Mouse (Mus musculus) MEL (cell line): ENCODE data around the gene Ncor1. TPM values are rescaled to one million over a fixed set of nuclear protein-coding genes. Genes with fewer than 3 reads are reported as not detected.

Experiments used
- DNase-seq: peaks from one replicate; pipeline ENCODE4 v3.0.0; 2011; ENCODE audit warnings: low read depth, low spot score
- H3K27ac ChIP-seq: 2 replicates; pipeline ENCODE4 v1.5.1; 2012; ENCODE audit warnings: low read depth, mild to moderate bottlenecking, control low read depth, low read length, moderate library complexity; ENCODE audit not compliant: control insufficient read depth
- H3K27me3 ChIP-seq, 2 experiments: fragments of 150-350 bp in 1 of 2; sonication (generic) in 1 of 2; 2 replicates each; pipeline ENCODE4 v1.6.1; 2012; ENCODE audit warnings: low read length in 2 of 2, mild to moderate bottlenecking in 2 of 2, improper control_type of control experiment in 1 of 2, moderate library complexity in 1 of 2; ENCODE audit not compliant: insufficient read depth in 2 of 2, control insufficient read depth in 1 of 2
- H3K36me3 ChIP-seq, 2 experiments: 2 replicates each; pipeline ENCODE4 v1.6.1; 2012 to 2014; ENCODE audit warnings: low read length in 2 of 2, improper control_type of control experiment in 1 of 2, inconsistent platforms in 1 of 2, mild to moderate bottlenecking in 1 of 2; ENCODE audit not compliant: insufficient read depth in 2 of 2, control insufficient read depth in 1 of 2
- H3K4me1 ChIP-seq, 2 experiments: fragments of 150-350 bp in 1 of 2; sonication (generic) in 1 of 2; 2 replicates each; pipeline ENCODE4 v1.6.1; 2012; ENCODE audit warnings: low read length in 2 of 2, improper control_type of control experiment in 1 of 2, mild to moderate bottlenecking in 1 of 2; ENCODE audit not compliant: insufficient read depth in 2 of 2, control insufficient read depth in 1 of 2
- H3K4me3 ChIP-seq, 2 experiments: fragments of 150-350 bp in 1 of 2; sonication (generic) in 1 of 2; 2 replicates each; pipeline ENCODE4 v1.5.1; 2012; ENCODE audit warnings: low read depth in 2 of 2, low read length in 2 of 2, mild to moderate bottlenecking in 2 of 2, moderate library complexity in 2 of 2, control low read depth in 1 of 2, improper control_type of control experiment in 1 of 2; ENCODE audit not compliant: control insufficient read depth in 1 of 2, insufficient read depth in 1 of 2
- H3K79me2 ChIP-seq: 2 replicates; pipeline ENCODE4 v1.6.1; 2012; ENCODE audit warnings: mild to moderate bottlenecking, low read length, moderate library complexity; ENCODE audit not compliant: control insufficient read depth, poor library complexity, insufficient read depth
- H3K9ac ChIP-seq: 2 replicates; pipeline ENCODE4 v1.6.1; 2012; ENCODE audit warnings: low read depth, mild to moderate bottlenecking, control low read depth, low read length, moderate library complexity; ENCODE audit not compliant: control insufficient read depth, poor library complexity, severe bottlenecking
- H3K9me3 ChIP-seq: fragments of 150-350 bp; sonication (generic); replicated peaks from 2 replicates; pipeline ENCODE4 v1.6.1; 2012; ENCODE audit warnings: mild to moderate bottlenecking, low read length, improper control_type of control experiment, moderate library complexity; ENCODE audit not compliant: insufficient read depth
- BHLHE40 ChIP-seq: IDR thresholded peaks from 2 replicates; pipeline ENCODE4 v1.6.1; 2012; ENCODE audit warnings: low read depth, mild to moderate bottlenecking, inconsistent platforms, low read length, improper control_type of control experiment, borderline replicate concordance
- CHD1 ChIP-seq: IDR thresholded peaks from 2 replicates; pipeline ENCODE4 v1.6.1; 2012; ENCODE audit warnings: low read depth, mild to moderate bottlenecking, inconsistent platforms, low read length, improper control_type of control experiment
- ELF1 ChIP-seq: IDR thresholded peaks from 2 replicates; pipeline ENCODE4 v1.6.1; 2014; ENCODE audit warnings: low read depth, mild to moderate bottlenecking, inconsistent platforms, low read length, improper control_type of control experiment, moderate library complexity
- GABPA ChIP-seq: IDR thresholded peaks from 2 replicates; pipeline ENCODE4 v1.6.1; 2012; ENCODE audit warnings: low read depth, mild to moderate bottlenecking, inconsistent platforms, low read length, improper control_type of control experiment, moderate library complexity
- HCFC1 ChIP-seq: IDR thresholded peaks from 2 replicates; pipeline ENCODE4 v1.6.1; 2012; ENCODE audit warnings: low read depth, mild to moderate bottlenecking, inconsistent platforms, low read length, improper control_type of control experiment, moderate library complexity
- JUND ChIP-seq: IDR thresholded peaks from 2 replicates; pipeline ENCODE4 v1.6.1; 2011; ENCODE audit warnings: low read depth, mild to moderate bottlenecking, improper control_type of control experiment, low read length
- KAT2A ChIP-seq: conservative IDR thresholded peaks from 2 replicates; pipeline ENCODE4 v1.6.1; 2012; ENCODE audit warnings: low read depth, low read length, improper control_type of control experiment, inconsistent platforms
- MAFK ChIP-seq: IDR thresholded peaks from 2 replicates; pipeline ENCODE4 v1.6.1; 2011; ENCODE audit warnings: low read depth, mild to moderate bottlenecking, low read length, improper control_type of control experiment, borderline replicate concordance
- MAX ChIP-seq: IDR thresholded peaks from 2 replicates; pipeline ENCODE4 v1.6.1; 2011; ENCODE audit warnings: low read length, improper control_type of control experiment
- MAZ ChIP-seq: IDR thresholded peaks from 2 replicates; pipeline ENCODE4 v1.6.1; 2012; ENCODE audit warnings: low read depth, mild to moderate bottlenecking, inconsistent platforms, low read length, improper control_type of control experiment
- MEF2A ChIP-seq: IDR thresholded peaks from 2 replicates; pipeline ENCODE4 v1.6.1; 2014; ENCODE audit warnings: low read depth, mild to moderate bottlenecking, inconsistent platforms, low read length, improper control_type of control experiment; ENCODE audit not compliant: poor library complexity, insufficient replicate concordance, severe bottlenecking; ENCODE audit errors: extremely low read depth
- MXI1 ChIP-seq: IDR thresholded peaks from 2 replicates; pipeline ENCODE4 v1.6.1; 2011; ENCODE audit warnings: mild to moderate bottlenecking, low read depth, low read length, improper control_type of control experiment
- MYB ChIP-seq: IDR thresholded peaks from 2 replicates; pipeline ENCODE4 v1.6.1; 2011; ENCODE audit warnings: mild to moderate bottlenecking, low read depth, low read length, improper control_type of control experiment
- NELFE ChIP-seq: IDR thresholded peaks from 2 replicates; pipeline ENCODE4 v1.6.1; 2011; ENCODE audit warnings: low read depth, low read length, improper control_type of control experiment
- NRF1 ChIP-seq: IDR thresholded peaks from 2 replicates; pipeline ENCODE4 v1.6.1; 2014; ENCODE audit warnings: low read depth, mild to moderate bottlenecking, inconsistent platforms, low read length, improper control_type of control experiment, moderate library complexity; ENCODE audit not compliant: poor library complexity, insufficient read depth, severe bottlenecking
- POLR2A ChIP-seq, 2 experiments: IDR thresholded peaks; 2 replicates each; pipeline ENCODE4 v1.6.1; 2011 to 2012; ENCODE audit warnings: low read length in 2 of 2, mild to moderate bottlenecking in 2 of 2, control low read depth in 1 of 2, improper control_type of control experiment in 1 of 2, low read depth in 1 of 2, moderate library complexity in 1 of 2; ENCODE audit not compliant: control insufficient read depth in 1 of 2, insufficient read depth in 1 of 2, poor library complexity in 1 of 2
- RAD21 ChIP-seq: IDR thresholded peaks from 2 replicates; pipeline ENCODE4 v1.6.1; 2011; ENCODE audit warnings: mild to moderate bottlenecking, low read depth, low read length, improper control_type of control experiment
- RCOR1 ChIP-seq: IDR thresholded peaks from 2 replicates; pipeline ENCODE4 v1.6.1; 2012; ENCODE audit warnings: low read depth, mild to moderate bottlenecking, inconsistent platforms, low read length, improper control_type of control experiment
- SIN3A ChIP-seq: IDR thresholded peaks from 2 replicates; pipeline ENCODE4 v1.6.1; 2012; ENCODE audit warnings: low read length, improper control_type of control experiment, inconsistent platforms
- TAL1 ChIP-seq: IDR thresholded peaks from 2 replicates; pipeline ENCODE4 v1.6.1; 2012; ENCODE audit warnings: mild to moderate bottlenecking, inconsistent platforms, low read length, moderate library complexity, mixed read lengths
- UBTF ChIP-seq: IDR thresholded peaks from 2 replicates; pipeline ENCODE4 v1.6.1; 2012; ENCODE audit warnings: low read depth, mild to moderate bottlenecking, inconsistent platforms, low read length, improper control_type of control experiment, moderate library complexity, borderline replicate concordance; ENCODE audit not compliant: insufficient read depth
- USF1 ChIP-seq: IDR thresholded peaks from 2 replicates; pipeline ENCODE4 v1.6.1; 2014; ENCODE audit warnings: low read depth, mild to moderate bottlenecking, inconsistent platforms, low read length, improper control_type of control experiment, moderate library complexity
- USF2 ChIP-seq, 2 experiments: IDR thresholded peaks; 2 replicates each; pipeline ENCODE4 v1.6.1; 2011 to 2012; ENCODE audit warnings: improper control_type of control experiment in 2 of 2, low read length in 2 of 2, borderline replicate concordance in 1 of 2, inconsistent platforms in 1 of 2, low read depth in 1 of 2, mild to moderate bottlenecking in 1 of 2; ENCODE audit not compliant: insufficient read depth in 1 of 2
- polyA plus RNA-seq, 2 experiments: library from polyadenylated mRNA; stranded (reverse) in 1 of 2; unstranded in 1 of 2; fragments of >175 nt in 1 of 2; fragments of >200 nt in 1 of 2; gene quantifications; 2 replicates each; pipeline versions ENCODE4 v1.2.1 to v1.2.4; 2012; ENCODE audit warnings: low replicate concordance in 2 of 2, low read depth in 1 of 2; ENCODE audit not compliant: insufficient read length in 2 of 2, insufficient read depth in 1 of 2, missing spikeins in 1 of 2
- total RNA-seq: library from RNA; depleted of rRNA; stranded (reverse); fragments of 300-350 nt; gene quantifications from 2 replicates; pipeline ENCODE4 v1.2.3, GENCODE M21; 2012

The Ncor1 gene
- total and polyA plus RNA-seq, 3 experiments: 71.8 to 250 (median 188) TPM

GRCm38 (mm10) chr11:62268381-62268780, 190.0 kb downstream of the Ncor1 start:
- H3K4me3 ChIP-seq: no peak overlapping the region
- TF ChIP-seq GABPA: no peak
- TF ChIP-seq NRF1: no peak
- TF ChIP-seq UBTF: no peak
- no peak for TF ChIP-seq MXI1
- TF ChIP-seq ELF1: no peak
- no peak for TF ChIP-seq JUND
- no peak for TF ChIP-seq POLR2A (IDR thresholded peaks at IDR 0.05; ENCODE audit: control insufficient read depth in 1 of 2, insufficient read depth in 1 of 2, low read depth in 1 of 2, low read length in 2 of 2, poor library complexity in 1 of 2)
- no peak for TF ChIP-seq KAT2A
- no peak for TF ChIP-seq MAZ
- TF ChIP-seq USF1: no peak
- TF ChIP-seq RCOR1: no peak
- TF ChIP-seq RAD21: no peak
- no peak for TF ChIP-seq TAL1
- no peak for TF ChIP-seq HCFC1
- no peak for TF ChIP-seq MEF2A
- TF ChIP-seq USF2 (IDR thresholded peaks at IDR 0.05; ENCODE audit: borderline replicate concordance in 1 of 2, insufficient read depth in 1 of 2, low read depth in 1 of 2, low read length in 2 of 2): no peak
- TF ChIP-seq SIN3A: no peak
- no peak for TF ChIP-seq MYB
- no peak for TF ChIP-seq MAX
- H3K9me3 ChIP-seq: no peaks in the 10 kb centered on the region
- H3K79me2 ChIP-seq: no peaks in the 10 kb centered on the region
- H3K4me1 ChIP-seq: no peaks in the 10 kb centered on the region
- no peaks in the 10 kb centered on the region for H3K36me3 ChIP-seq
- no peak for DNase-seq
- no peaks in the 10 kb centered on the region for H3K27me3 ChIP-seq
- H3K27ac ChIP-seq: no peak overlapping the region
- no peak overlapping the region for H3K9ac ChIP-seq

GRCm38 (mm10) chr11:62266466-62267214, 191.7 kb downstream of the Ncor1 start:
- no peaks in the 10 kb centered on the region for H3K79me2 ChIP-seq
- H3K9ac ChIP-seq: no peak overlapping the region
- no peak for TF ChIP-seq MAFK
- TF ChIP-seq MEF2A: no peak
- TF ChIP-seq JUND: no peak
- no peak for TF ChIP-seq UBTF
- TF ChIP-seq CHD1: no peak
- no peak for TF ChIP-seq BHLHE40
- no peak for TF ChIP-seq NELFE
- no peak for TF ChIP-seq MYB
- TF ChIP-seq, all 39 proteins: peak for 0
- no peak for DNase-seq
- Histone ChIP-seq H3K9me3 (no peaks in the 10 kb centered on the region), H3K27me3 (no peaks in the 10 kb centered on the region), H3K4me3 (no peak overlapping the region), H3K4me1 (no peaks in the 10 kb centered on the region), H3K27ac (no peak overlapping the region), H3K36me3 (no peaks in the 10 kb centered on the region)
